In the genomic region with DNA sequence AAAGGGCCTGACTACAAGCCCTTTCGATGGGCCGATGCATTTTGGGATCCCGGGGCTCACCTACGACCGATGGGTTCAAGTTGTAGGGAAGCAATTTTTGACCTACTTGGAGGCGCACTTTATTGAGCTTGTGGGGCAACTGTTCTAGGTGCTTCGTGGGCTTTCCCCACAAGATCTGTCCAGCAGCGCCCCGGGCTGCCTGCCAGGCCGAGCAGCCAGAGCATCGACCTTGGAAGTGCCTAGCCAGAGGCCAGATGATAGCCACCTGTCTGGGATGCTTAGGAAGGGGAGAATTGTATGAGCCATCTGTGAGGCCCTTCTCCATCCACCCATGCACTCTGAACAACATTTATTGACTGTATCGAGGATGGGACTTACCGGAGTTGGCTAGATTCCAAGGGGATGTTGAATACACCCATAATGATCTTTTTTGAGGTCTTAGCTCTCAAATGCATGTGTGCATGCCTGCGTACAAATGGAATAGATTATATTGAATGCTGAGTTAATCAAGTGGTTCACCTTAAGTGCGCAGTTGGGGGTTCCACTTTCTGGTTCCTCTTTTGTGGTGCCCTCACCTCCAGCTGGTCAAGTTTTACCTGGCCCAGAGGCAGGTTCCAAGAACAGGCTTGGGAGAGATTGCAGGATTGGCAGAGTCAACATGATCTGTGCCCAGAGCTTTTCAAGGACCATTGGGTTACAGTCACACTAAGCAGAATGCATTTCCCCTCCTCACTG, we compare ENCODE assay signal across 7 mouse cellular contexts. TPM values are rescaled to one million over a fixed set of nuclear protein-coding genes. Genes with fewer than 3 reads are reported as not detected.
DNase-seq lines count a peak whose midpoint lies in the region; ATAC-seq and TF ChIP-seq lines count a peak whose summit lies in the region.

No protein-coding gene starts in this region.

- no peak for TF ChIP-seq EP300 in MEL (IDR thresholded peaks at IDR 0.05; ENCODE audit: low read depth in 1 of 2, low read length in 2 of 2)

- H3K79me2 ChIP-seq in MEL (ENCODE audit: control insufficient read depth, insufficient read depth, low read length, poor library complexity): peaks cover 41% of the 10 kb centered on the region
- H3K79me2 ChIP-seq in myocyte (ENCODE audit: control insufficient read depth, insufficient read depth): peaks cover 57% of the 10 kb centered on the region

- TF ChIP-seq RAD21 in MEL (IDR thresholded peaks at IDR 0.05; ENCODE audit: low read depth, low read length): no peak

- TF ChIP-seq POLR2A in MEL (IDR thresholded peaks at IDR 0.05; ENCODE audit: control insufficient read depth in 1 of 2, insufficient read depth in 1 of 2, low read depth in 1 of 2, low read length in 2 of 2, poor library complexity in 1 of 2) (no peak), myocyte (IDR thresholded peaks at IDR 0.05; ENCODE audit: insufficient read length, low read depth) (no peak)

- peak overlapping the region; percentile 2; the same call in 1 of the 2 replicates for H3K27ac ChIP-seq in MEL (ENCODE audit: control insufficient read depth, low read depth, low read length)
- H3K27ac ChIP-seq in embryonic facial prominence, embryonic 12.5 days: peak overlapping the region; percentile 74; the same call in 1 of the 2 replicates
- H3K27ac ChIP-seq in limb, embryonic 10.5 days: peak overlapping the region; percentile 87

- intact Hi-C loops in heart, postnatal 14 days (cut with DNase I): loop anchor here (2.0 to 10.0 kb wide), 2 partner anchors 35 to 191 kb away; a partner anchor contains a TSS

- H3K4me2 ChIP-seq in embryonic facial prominence, embryonic 12.5 days (replicated peaks): peak overlapping the region; percentile 72
- H3K4me2 ChIP-seq in myocyte (ENCODE audit: low read depth): peak overlapping the region; percentile 92

- H3K36me3 ChIP-seq in MEL (ENCODE audit: control insufficient read depth in 1 of 2, insufficient read depth in 2 of 2, low read length in 2 of 2): peaks cover 0 to 46% of the 10 kb centered on the region in 2 experiments; a peak in 2 of 4 replicates
- no peaks in the 10 kb centered on the region for H3K36me3 ChIP-seq in embryonic facial prominence, embryonic 12.5 days
- peaks cover 4% of the 10 kb centered on the region; the same call in 1 of the 2 replicates for H3K36me3 ChIP-seq in limb, embryonic 10.5 days
- no peaks in the 10 kb centered on the region for H3K36me3 ChIP-seq in myocyte (ENCODE audit: control insufficient read depth, insufficient read depth)

- H3K4me1 ChIP-seq in MEL (ENCODE audit: control insufficient read depth in 1 of 2, insufficient read depth in 2 of 2, low read length in 2 of 2): peaks cover 20 to 50% of the 10 kb centered on the region in 2 experiments
- H3K4me1 ChIP-seq in embryonic facial prominence, embryonic 12.5 days: peaks cover 43% of the 10 kb centered on the region
- peaks cover 50% of the 10 kb centered on the region for H3K4me1 ChIP-seq in limb, embryonic 10.5 days

- DNase-seq in A20 (ENCODE audit: low read depth, low spot score): peak; percentile 83
- DNase-seq in MEL (ENCODE audit: low read depth, low spot score): peak; percentile 54
- DNase-seq in heart, postnatal 14 days: peak; percentile 63
- DNase-seq in limb, embryonic 10.5 days (ENCODE audit: low spot score): peak; percentile 54
- no peak for DNase-seq in frontal cortex, postnatal 25 days (ENCODE audit: low spot score in 2 of 2)

- no peak for TF ChIP-seq CTCF in MEL (IDR thresholded peaks at IDR 0.05 in 2 of 3, conservative IDR thresholded peaks at IDR 0.05 in 1 of 3; ENCODE audit: control insufficient read depth in 1 of 3, insufficient read depth in 1 of 3, low read depth in 2 of 3, low read length in 3 of 3, poor library complexity in 1 of 3, severe bottlenecking in 1 of 3)

- H3K4me3 ChIP-seq in MEL (ENCODE audit: control insufficient read depth in 1 of 2, insufficient read depth in 1 of 2, low read depth in 2 of 2, low read length in 2 of 2): peak overlapping the region; percentile 61 to 81
- H3K4me3 ChIP-seq in embryonic facial prominence, embryonic 12.5 days: peak overlapping the region; percentile 83
- peak overlapping the region; percentile 85 for H3K4me3 ChIP-seq in limb, embryonic 10.5 days
- H3K4me3 ChIP-seq in myocyte: peak overlapping the region; percentile 84

- no peak for ATAC-seq in embryonic facial prominence, embryonic 12.5 days (ENCODE audit: insufficient number of reproducible peaks, insufficient read depth, low FRiP score, low TSS enrichment)

- H3K9me3 ChIP-seq in MEL (replicated peaks; ENCODE audit: insufficient read depth, low read length): no peaks in the 10 kb centered on the region
- H3K9me3 ChIP-seq in embryonic facial prominence, embryonic 12.5 days: no peaks in the 10 kb centered on the region
- H3K9me3 ChIP-seq in limb, embryonic 10.5 days (replicated peaks): no peaks in the 10 kb centered on the region

- WGBS in embryonic facial prominence, embryonic 12.5 days: 15% methylated on average over 15 of the region's 15 CpGs
- 22% methylated on average over 15 of the region's 15 CpGs for WGBS in limb, embryonic 10.5 days

- H3ac ChIP-seq in myocyte (ENCODE audit: control insufficient read depth, insufficient read length): peak overlapping the region; percentile 46

- H3K27me3 ChIP-seq in MEL (ENCODE audit: control insufficient read depth in 1 of 2, insufficient read depth in 2 of 2, low read length in 2 of 2) (no peaks in the 10 kb centered on the region), myocyte (ENCODE audit: control insufficient read depth, insufficient read depth, insufficient read length) (no peaks in the 10 kb centered on the region)
- H3K27me3 ChIP-seq in embryonic facial prominence, embryonic 12.5 days: no peaks in the 10 kb centered on the region
- H3K27me3 ChIP-seq in limb, embryonic 10.5 days (ENCODE audit: low read depth, poor library complexity, severe bottlenecking): no peaks in the 10 kb centered on the region

- H3K9ac ChIP-seq in MEL (ENCODE audit: control insufficient read depth, low read depth, low read length, poor library complexity, severe bottlenecking): peak overlapping the region; percentile 81
- peak overlapping the region; percentile 83 for H3K9ac ChIP-seq in embryonic facial prominence, embryonic 12.5 days

TF ChIP-seq in MEL, 35 proteins besides CTCF, POLR2A, EP300 and RAD21:
- 0 out of 2 replicates have a peak, but pooled peaks have one; percentile 64 for TF ChIP-seq CHD1 (IDR thresholded peaks at IDR 0.05; ENCODE audit: low read depth, low read length)
- TF ChIP-seq USF2 (IDR thresholded peaks at IDR 0.05; ENCODE audit: borderline replicate concordance in 1 of 2, insufficient read depth in 1 of 2, low read depth in 1 of 2, low read length in 2 of 2): no peak
- no peak for TF ChIP-seq ZC3H11A (IDR thresholded peaks at IDR 0.05; ENCODE audit: low read depth, low read length)
- no peak for TF ChIP-seq NRF1 (IDR thresholded peaks at IDR 0.05; ENCODE audit: insufficient read depth, low read depth, low read length, poor library complexity, severe bottlenecking)
- no peak for TF ChIP-seq NELFE (IDR thresholded peaks at IDR 0.05; ENCODE audit: low read depth, low read length)
- no peak for TF ChIP-seq USF1 (IDR thresholded peaks at IDR 0.05; ENCODE audit: low read depth, low read length)
- no peak for TF ChIP-seq TBP (IDR thresholded peaks at IDR 0.05; ENCODE audit: low read depth, low read length)
TF ChIP-seq in MEL: peak in this region for 1.

TF ChIP-seq in myocyte, 11 proteins besides CTCF, POLR2A, EP300 and RAD21:
- no peak for TF ChIP-seq TCF3 (IDR thresholded peaks at IDR 0.05; ENCODE audit: insufficient read length, low read depth)
- TF ChIP-seq MYOD1 (IDR thresholded peaks at IDR 0.05; ENCODE audit: control insufficient read depth in 1 of 3, insufficient read length in 2 of 3, low read depth in 2 of 3): peak in 2 of 3 experiments; percentile 4 to 8
- TF ChIP-seq MYOG (IDR thresholded peaks at IDR 0.05; ENCODE audit: control insufficient read depth in 1 of 3, insufficient read depth in 1 of 3, insufficient read length in 2 of 3, low read depth in 2 of 3): peak in 1 of 3 experiments; percentile 20
- TF ChIP-seq POLR2AphosphoS2 (IDR thresholded peaks at IDR 0.05; ENCODE audit: insufficient read length, low read depth): no peak

RNA-seq across cellular contexts. Expression of a gene that starts 0.9 kb away (rescaled TPM):
- total RNA-seq in MEL (2012; rRNA removed): 13.6 and 13.7 TPM in 2 replicates
- polyA plus RNA-seq in MEL (2012; ENCODE audit: insufficient read depth in 1 of 2, insufficient read length in 2 of 2, low read depth in 1 of 2, low replicate concordance in 2 of 2, missing spikeins in 1 of 2) (10 to 100 TPM in 1 of 2 experiments, not detected in 1; 32.0 TPM), myocyte (2012; fragmentation: generic; extraction: Trizol) (16.9 TPM)
- 11.0 and 11.9 TPM in 2 replicates for polyA plus RNA-seq in embryonic facial prominence, embryonic 12.5 days (2016; fragmentation: Nextera tagmentation; extraction: Ambion mirVana)
- 10 to 100 TPM; 40.3 to 45.0 TPM for total RNA-seq in heart, postnatal 14 days (2021)
- 6.3 and 7.0 TPM in 2 replicates for polyA plus RNA-seq in limb, embryonic 10.5 days (2016; fragmentation: Nextera tagmentation; extraction: Ambion mirVana)

Comparison
In these comparisons a context has a peak if more than half of its experiments do, and no peak if none do; other contexts are left out.
1. DNase-seq: peak in A20 (single experiment), MEL (single experiment), heart, postnatal 14 days (2 of 2) and limb, embryonic 10.5 days (single experiment); none in frontal cortex, postnatal 25 days (0 of 2).
2. H3K27ac ChIP-seq: peak in every context shown above with its lines; median percentile 87 in limb, embryonic 10.5 days; 74 in embryonic facial prominence, embryonic 12.5 days; 2 in MEL.
3. Peak in every context shown above with its lines, with median percentiles within 50 percentile points of each other: H3K4me3 ChIP-seq.